Mouse (Mus musculus): ENCODE data around the gene Grb2.

DNA sequence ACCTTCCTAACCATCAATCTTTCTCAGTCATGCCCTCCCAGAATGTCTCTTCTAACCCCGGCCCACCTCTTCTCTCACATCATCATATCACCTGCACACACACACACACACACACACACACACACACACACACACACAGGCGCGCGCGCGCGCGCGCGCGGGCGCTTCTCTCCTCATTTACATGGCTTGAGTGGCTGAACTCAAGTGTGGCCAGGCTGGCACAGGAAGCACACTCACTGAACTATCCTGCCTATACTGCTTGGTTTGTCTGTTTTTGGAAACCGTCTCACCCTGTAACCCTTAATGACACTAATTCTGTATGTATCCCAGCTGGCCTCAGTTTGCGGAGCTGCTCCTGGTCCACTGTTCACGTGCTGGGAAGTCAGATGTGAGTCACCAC lies 107.7 kb downstream of the Grb2 start:
- TF ChIP-seq POLR2A (IDR thresholded peaks at IDR 0.05; ENCODE audit: low read depth, low read length) = no peak
- TF ChIP-seq CTCF (IDR thresholded peaks at IDR 0.05; ENCODE audit: extremely low read depth, insufficient read depth, insufficient read length, insufficient replicate concordance) = no peak

Data from spleen, adult 2 months (tissue).